Mouse (Mus musculus): ENCODE measurements at regions not wholly inside any gene's neighbourhood (a gene's known extent, or its start where the extent isn't known, plus 50 kb on each side); places are given as distances from the start of the nearest gene placed in this dataset.

DNA sequence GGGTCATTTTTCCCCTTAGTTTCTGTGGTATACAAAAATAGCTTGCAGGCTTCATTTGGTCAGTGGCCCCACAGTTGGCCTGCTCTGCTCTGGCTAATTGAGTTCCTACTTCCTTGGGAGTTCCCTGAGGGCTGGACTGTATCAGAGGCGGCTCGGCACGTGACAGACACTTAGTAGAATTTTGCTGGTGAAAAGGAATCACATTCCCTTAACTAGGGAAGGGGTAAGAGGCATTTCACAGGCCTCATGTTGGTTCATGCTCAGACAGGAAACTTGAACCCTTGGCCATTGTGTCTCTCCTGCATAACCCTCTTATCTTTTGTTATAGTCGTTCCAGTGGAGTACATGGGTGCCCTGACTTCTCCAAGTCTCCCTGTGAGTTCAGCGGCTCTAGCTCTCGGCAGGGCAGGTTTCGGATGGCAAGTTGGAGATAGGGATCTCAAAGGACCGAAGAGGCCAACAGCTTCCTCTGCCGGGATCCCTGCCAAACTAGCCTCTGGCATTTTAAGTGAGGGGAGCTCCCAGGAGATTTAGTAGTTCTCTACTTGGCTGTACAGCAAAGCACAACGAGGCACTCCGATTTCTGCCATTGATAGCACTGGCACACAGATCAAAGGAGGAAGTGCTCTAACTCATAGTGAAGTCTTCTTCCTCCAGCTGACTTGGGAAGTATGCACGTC lies 72.0 kb upstream of the Parp11 start:
- ATAC-seq (ENCODE audit: insufficient number of reproducible peaks, low FRiP score, low TSS enrichment): no peak

DNA sequence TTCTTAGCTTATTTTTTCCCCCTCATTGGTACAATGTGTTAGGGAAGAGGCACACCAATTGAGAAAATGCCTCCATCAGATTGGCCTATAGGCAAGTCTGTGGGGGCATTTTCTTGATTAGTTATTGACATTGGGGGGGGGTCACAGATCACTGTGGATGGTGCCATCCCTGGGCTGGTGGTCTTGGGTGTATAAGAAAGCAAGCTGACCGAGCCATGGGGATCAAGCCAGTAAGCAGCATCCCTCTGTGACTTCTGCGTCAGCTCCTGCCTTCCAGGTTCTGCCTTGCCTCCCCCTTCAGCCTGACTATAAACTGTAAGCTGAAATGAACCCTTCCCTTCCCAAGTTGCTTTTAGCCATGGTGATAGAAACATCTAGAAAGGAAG lies 71.5 kb upstream of the Parp11 start:
- no peak for ATAC-seq (ENCODE audit: insufficient number of reproducible peaks, low FRiP score, low TSS enrichment)

DNA sequence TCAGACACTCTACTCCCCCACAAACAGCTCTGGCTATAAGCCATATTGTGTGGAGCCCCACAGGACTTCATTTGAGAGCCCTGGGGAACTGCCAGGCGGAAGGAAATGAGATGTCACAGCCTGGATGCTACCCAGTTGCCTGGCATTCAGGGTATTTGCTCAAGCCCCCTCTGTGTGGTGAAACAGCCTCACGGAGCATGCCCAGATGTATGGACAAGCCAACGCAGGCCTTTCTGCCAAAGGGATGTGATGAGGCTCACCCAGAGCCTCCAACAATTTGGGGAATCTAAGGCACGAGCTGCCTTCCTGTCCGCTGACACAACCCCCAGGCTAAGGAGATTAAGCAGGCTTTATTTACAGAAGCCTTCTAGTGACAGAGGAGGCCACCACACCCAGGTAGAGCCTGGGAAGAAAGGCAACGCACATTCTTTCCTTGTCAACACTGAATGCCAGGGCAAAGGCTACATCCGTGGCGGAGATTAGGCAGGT lies 70.9 kb upstream of the Parp11 start:
- ATAC-seq (ENCODE audit: insufficient number of reproducible peaks, low FRiP score, low TSS enrichment): no peak

DNA sequence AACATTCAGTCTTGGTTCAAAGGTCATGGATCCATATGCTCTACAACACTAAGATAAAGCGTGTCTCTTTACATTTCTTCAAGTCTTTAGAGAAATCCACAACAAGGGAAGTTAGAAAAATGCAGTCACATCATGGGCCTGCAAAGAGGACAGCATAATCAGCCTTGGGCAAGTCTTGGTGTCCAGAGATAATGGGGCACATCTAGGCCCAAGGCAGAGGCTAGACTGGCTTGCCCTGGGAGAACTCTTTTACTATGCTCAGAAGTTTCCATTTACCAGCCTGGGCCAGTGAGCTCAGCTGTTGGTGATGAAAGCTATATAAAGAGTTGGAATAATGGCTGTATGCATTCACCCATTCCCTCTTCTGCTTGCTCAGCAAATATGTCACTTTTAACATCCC lies 67.9 kb upstream of the Parp11 start:
- no peak for ATAC-seq (ENCODE audit: insufficient number of reproducible peaks, low FRiP score, low TSS enrichment)

DNA sequence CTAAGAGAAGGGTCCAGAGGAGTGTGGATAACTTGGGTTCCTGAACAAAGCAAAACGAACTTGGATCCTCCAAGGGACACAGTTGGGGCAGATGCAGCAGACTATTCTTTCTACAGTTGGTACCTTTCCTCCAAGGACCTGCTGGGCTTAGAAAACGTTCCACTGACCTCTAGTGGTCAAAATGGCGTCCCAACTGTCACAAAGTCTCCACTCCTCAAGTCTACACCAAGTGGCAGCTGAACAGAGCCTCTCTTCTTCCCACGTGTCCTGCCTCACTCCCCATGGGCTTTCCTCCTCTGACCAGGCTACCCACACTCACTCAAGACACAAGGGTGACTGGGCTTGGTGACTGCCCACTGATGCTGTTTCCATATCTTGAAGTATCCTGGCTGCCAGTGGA lies 67.1 kb upstream of the Parp11 start:
- no peak; the same call in 1 of the 2 replicates for ATAC-seq (ENCODE audit: insufficient number of reproducible peaks, low FRiP score, low TSS enrichment)

DNA sequence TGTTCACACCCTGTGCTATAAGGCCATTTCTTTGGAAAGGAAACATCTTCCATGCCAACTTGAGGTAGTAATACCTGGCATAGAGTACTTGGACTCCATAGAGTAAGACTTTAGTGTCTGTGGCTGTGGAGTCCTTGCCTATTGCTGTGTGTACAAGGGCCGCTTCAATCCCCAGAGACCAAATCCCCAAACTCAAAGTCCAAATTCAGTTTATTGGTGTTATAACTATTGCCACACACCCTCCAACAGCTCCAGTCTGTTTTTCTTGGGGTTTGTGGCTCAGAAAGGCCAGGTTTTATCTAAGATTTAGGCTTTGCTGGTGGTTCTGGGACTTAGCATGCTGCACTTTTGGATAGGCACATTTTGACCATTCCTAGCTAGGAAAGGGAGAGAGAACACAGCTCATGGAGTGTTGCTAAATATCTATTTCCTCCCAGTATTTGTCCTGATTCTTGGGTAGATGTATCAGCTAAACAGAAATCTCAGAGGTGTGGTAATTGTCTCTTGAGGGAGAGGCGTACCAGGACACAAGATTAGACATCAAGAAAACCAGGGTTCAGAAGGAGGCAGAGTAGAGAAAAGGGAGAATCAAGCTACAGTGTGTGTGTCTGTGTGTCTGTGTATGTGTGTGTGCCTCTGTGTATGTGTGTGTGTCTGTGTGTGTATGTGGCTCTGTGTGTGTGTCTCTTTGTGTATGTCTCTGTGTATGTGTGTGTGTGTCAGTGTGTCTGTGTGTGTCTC lies 65.3 kb upstream of the Parp11 start:
- ATAC-seq (ENCODE audit: insufficient number of reproducible peaks, low FRiP score, low TSS enrichment): no peak

DNA sequence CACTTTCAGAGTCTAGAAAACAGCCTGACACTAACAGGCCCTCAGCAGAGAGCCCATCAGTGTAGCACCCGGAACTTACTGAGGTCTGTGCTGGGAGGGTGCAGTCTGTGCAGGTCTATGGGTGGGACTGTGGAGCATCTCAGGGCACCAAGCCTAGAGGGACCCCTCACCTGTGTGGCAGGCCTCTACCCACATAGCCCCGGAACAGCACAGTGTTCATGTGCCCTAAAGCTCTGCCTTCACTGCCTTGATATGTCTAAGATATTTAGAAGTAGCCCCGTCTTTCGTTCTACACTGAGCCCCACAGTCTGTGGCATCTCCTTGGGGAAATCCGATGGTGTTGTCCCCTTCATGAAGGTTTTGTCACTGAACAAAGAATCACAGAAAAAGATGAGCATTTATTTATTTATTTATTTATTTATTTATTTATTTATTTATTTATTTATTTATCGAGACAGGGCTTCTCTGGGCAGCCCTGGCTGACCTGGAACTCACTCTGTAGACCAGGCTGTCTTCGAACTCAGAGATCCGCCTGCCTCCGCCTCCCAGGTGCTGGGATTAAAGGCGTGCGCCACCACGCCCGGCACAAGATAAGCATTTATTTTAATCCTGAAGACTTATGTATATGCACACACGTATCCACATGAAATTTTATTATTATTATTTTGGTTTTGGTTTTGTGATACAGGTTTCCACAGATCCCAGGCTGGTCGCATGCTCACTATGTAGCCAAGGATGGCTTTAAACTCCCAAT lies 55.2 kb upstream of the Parp11 start:
- no peak for ATAC-seq (ENCODE audit: insufficient number of reproducible peaks, low FRiP score, low TSS enrichment)

DNA sequence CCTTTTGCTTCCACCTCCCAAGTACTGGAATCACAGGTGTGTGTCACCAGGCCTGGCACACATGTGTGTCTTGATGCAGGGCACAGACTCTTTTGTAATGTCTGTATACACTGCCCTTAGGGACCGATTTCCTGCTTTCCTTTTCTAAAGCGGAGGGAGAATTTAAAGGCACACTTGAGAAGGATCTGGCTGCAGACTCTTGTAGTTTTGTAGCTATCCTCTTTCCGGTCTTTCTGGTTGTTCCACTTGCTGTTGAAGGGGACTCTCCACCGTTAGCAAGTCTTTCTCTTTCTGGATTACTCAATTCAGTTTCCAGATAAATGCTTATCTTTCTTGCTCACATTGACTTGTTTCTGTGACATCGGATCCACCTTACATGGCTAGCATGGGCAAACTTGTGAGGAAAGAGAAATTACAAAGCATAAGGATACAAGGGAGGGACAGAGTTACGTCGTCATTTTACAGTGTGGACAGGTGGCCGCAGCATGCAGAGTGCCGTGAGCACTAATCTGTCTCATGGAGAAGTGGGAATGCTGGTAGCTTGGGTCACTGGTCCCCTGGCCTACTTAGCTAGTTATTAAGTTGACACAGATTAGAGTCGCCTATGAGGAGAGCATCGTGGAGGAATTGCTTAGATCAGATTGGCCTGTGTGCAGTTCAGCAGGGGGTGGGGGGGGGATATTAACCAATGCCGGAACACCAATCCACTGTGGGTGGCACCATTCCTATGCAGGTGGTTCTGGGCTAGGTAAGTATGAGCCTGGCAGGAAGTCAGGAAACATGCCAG lies 54.4 kb upstream of the Parp11 start:
- no peak for ATAC-seq (ENCODE audit: insufficient number of reproducible peaks, low FRiP score, low TSS enrichment)

DNA sequence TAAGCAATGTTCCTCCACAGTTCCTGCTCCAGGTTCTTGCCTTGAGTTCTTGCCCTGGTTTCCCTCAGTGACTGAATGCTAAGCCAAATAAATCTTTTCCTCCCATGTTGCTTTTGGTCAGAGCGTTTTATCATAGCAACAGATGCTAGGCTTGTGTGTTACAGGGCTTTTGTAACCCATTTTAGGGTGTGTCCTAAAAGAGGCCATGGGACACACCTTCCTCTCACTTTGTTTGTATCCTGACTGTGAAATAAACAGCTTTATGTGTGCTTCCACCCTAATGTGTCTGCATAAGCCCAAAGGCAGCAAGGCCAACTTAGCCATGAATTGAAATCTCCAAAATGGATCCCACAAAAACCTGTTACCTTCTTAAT lies 53.9 kb upstream of the Parp11 start:
- ATAC-seq (ENCODE audit: insufficient number of reproducible peaks, low FRiP score, low TSS enrichment): no peak

DNA sequence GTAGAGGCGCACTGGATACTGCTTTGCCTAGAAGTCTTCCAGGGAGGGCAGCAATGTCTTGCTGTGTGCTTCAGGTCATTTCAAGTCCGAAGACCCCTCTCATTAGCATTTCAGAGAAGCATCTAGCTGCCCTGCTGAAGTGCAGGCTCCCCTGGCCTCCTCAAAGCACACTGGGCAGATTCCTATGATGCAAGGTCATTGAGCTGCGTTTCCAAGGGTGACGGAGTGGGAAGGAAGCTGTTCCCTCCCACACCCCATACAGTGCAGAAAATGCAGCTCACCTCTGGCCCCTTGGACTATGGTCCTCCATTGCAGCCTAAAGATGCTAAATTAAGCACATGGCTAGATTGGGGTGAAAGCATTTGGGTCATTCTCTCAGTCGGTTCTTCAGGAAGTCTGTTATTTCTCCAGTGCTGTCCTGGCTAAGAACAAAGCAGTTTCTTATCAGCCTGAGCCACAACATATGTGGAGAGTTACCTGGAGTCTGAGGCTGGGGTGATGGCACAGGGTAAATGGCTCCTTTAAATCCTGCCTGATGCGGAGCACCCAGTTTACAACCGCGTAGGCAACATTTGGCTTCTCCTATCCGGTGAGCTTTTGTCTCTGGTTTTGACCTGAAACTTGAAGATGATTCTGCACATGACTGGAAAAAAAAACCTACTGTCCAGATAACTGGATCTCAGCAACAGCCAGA lies 52.6 kb upstream of the Parp11 start:
- no peak for ATAC-seq (ENCODE audit: insufficient number of reproducible peaks, low FRiP score, low TSS enrichment)

Data from cerebellum, adult (tissue).